Mouse (Mus musculus): Measurements from ENCODE around the gene Sco1. TPM values are rescaled to one million over a fixed set of nuclear protein-coding genes. Genes with fewer than 3 reads are reported as not detected.

Gene Sco1
- polyA plus RNA-seq, 1 experiment from 2014 or later, result 22.5 TPM

GRCm38 (mm10) chr11:67051676-67052320 lies 672 bp upstream of the Sco1 start:
- H3K4me3 ChIP-seq, result peak overlapping the region; percentile 97
- no peak for DNase-seq (ENCODE audit: low spot score)
- no peaks in the 10 kb centered on the region for H3K9me3 ChIP-seq (replicated peaks)
- 12% methylated on average over 16 of the region's 16 CpGs for WGBS
- no peaks in the 10 kb centered on the region for H3K27me3 ChIP-seq (ENCODE audit: low read depth, poor library complexity, severe bottlenecking)
- H3K27ac ChIP-seq (replicated peaks), result peak overlapping the region; percentile 88
- H3K4me1 ChIP-seq, result peaks cover 24% of the 10 kb centered on the region
- peaks cover 45% of the 10 kb centered on the region for H3K36me3 ChIP-seq

- no peaks in the 10 kb centered on the region for H3K9me3 ChIP-seq (replicated peaks)
- no peaks in the 10 kb centered on the region for H3K27me3 ChIP-seq (ENCODE audit: low read depth, poor library complexity, severe bottlenecking)
- H3K27ac ChIP-seq (replicated peaks), result no peak overlapping the region
- H3K4me3 ChIP-seq, result no peak overlapping the region
- DNase-seq (ENCODE audit: low spot score), result no peak
- H3K36me3 ChIP-seq, result peaks cover 63% of the 10 kb centered on the region
- WGBS, result 91% methylated on average over 8 of the region's 8 CpGs
- H3K4me1 ChIP-seq, result peaks cover 24% of the 10 kb centered on the region
These were observed 2.4 kb downstream of the Sco1 start for GRCm38 (mm10) chr11:67054754-67055365.

DNA sequence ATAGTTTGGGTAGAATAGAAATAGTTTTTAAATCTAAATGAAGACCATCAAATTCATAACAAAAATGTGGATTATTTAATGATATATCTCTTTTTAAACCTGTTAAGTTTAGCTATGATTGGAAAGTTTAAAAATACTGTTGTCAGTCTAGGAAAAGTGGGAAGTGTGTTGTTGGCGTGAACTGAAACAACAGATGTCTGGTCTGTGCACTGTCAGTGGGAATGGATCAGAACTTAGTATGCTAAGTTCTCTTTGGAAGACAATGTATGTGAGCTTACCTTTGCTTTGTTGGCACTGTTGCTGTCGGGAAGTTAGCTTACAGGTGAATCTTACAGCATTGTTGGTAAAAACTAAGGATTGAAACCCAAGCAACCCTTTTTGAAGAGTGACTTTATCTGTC lies 8.8 kb downstream of the Sco1 start:
- 98% methylated on average over 2 of the region's 2 CpGs for WGBS
- H3K36me3 ChIP-seq, result peaks cover 99% of the 10 kb centered on the region
- DNase-seq (ENCODE audit: low spot score), result no peak

GRCm38 (mm10) chr11:67062726-67063125 lies 10.3 kb downstream of the Sco1 start:
- H3K4me1 ChIP-seq, result no peaks in the 10 kb centered on the region
- H3K9me3 ChIP-seq (replicated peaks), result no peaks in the 10 kb centered on the region
- H3K4me3 ChIP-seq, result no peak overlapping the region
- H3K36me3 ChIP-seq, result peaks cover 97% of the 10 kb centered on the region
- WGBS, result 98% methylated on average over 3 of the region's 3 CpGs
- no peak for DNase-seq (ENCODE audit: low spot score)
- H3K27me3 ChIP-seq (ENCODE audit: low read depth, poor library complexity, severe bottlenecking), result no peaks in the 10 kb centered on the region
- H3K27ac ChIP-seq (replicated peaks), result no peak overlapping the region

More for the DNA sequence above, 8.8 kb downstream of the Sco1 start:
- no peaks in the 10 kb centered on the region for H3K27me3 ChIP-seq (ENCODE audit: low read depth, poor library complexity, severe bottlenecking)
- no peaks in the 10 kb centered on the region for H3K4me1 ChIP-seq
- no peak overlapping the region for H3K27ac ChIP-seq (replicated peaks)
- H3K9me3 ChIP-seq (replicated peaks), result no peaks in the 10 kb centered on the region
- no peak overlapping the region for H3K4me3 ChIP-seq

- WGBS, result 87% methylated on average over 3 of the region's 3 CpGs
- no peaks in the 10 kb centered on the region for H3K27me3 ChIP-seq (ENCODE audit: low read depth, poor library complexity, severe bottlenecking)
These were observed 15.3 kb downstream of the Sco1 start for GRCm38 (mm10) chr11:67067741-67068140.

GRCm38 (mm10) chr11:67072615-67073130 lies 20.2 kb downstream of the Sco1 start:
- H3K27me3 ChIP-seq (ENCODE audit: low read depth, poor library complexity, severe bottlenecking), result no peaks in the 10 kb centered on the region
- no peaks in the 10 kb centered on the region for H3K9me3 ChIP-seq (replicated peaks)
- no peak overlapping the region for H3K27ac ChIP-seq (replicated peaks)
- peaks cover 5% of the 10 kb centered on the region for H3K4me1 ChIP-seq
- H3K36me3 ChIP-seq, result peaks cover under 1% of the 10 kb centered on the region
- 84% methylated on average over 15 of the region's 15 CpGs for WGBS
- no peak for DNase-seq (ENCODE audit: low spot score)
- no peak overlapping the region for H3K4me3 ChIP-seq

More at GRCm38 (mm10) chr11:67067741-67068140, 15.3 kb downstream of the Sco1 start:
- Histone ChIP-seq H3K27ac (replicated peaks) (no peak overlapping the region), H3K4me3 (no peak overlapping the region), H3K9me3 (replicated peaks) (no peaks in the 10 kb centered on the region), H3K36me3 (peaks cover 48% of the 10 kb centered on the region), H3K4me1 (no peaks in the 10 kb centered on the region)
- no peak for DNase-seq (ENCODE audit: low spot score)

- Histone ChIP-seq H3K4me3 (no peak overlapping the region), H3K9me3 (replicated peaks) (no peaks in the 10 kb centered on the region), H3K36me3 (no peaks in the 10 kb centered on the region), H3K27ac (replicated peaks) (peak overlapping the region; percentile 7; the same call in 1 of the 2 replicates), H3K27me3 (ENCODE audit: low read depth, poor library complexity, severe bottlenecking) (no peaks in the 10 kb centered on the region), H3K4me1 (peaks cover 17% of the 10 kb centered on the region)
- 49% methylated on average over 3 of the region's 3 CpGs for WGBS
- DNase-seq (ENCODE audit: low spot score), result no peak
These were observed 22.6 kb downstream of the Sco1 start for GRCm38 (mm10) chr11:67075036-67075435.

GRCm38 (mm10) chr11:67076781-67077180 lies 24.3 kb downstream of the Sco1 start:
- no peaks in the 10 kb centered on the region for H3K27me3 ChIP-seq (ENCODE audit: low read depth, poor library complexity, severe bottlenecking)
- H3K4me3 ChIP-seq, result no peak overlapping the region
- H3K4me1 ChIP-seq, result peaks cover 35% of the 10 kb centered on the region
- no peaks in the 10 kb centered on the region for H3K9me3 ChIP-seq (replicated peaks)
- WGBS, result 82% methylated on average over 5 of the region's 5 CpGs
- no peak overlapping the region for H3K27ac ChIP-seq (replicated peaks)
- DNase-seq (ENCODE audit: low spot score), result no peak
- no peaks in the 10 kb centered on the region for H3K36me3 ChIP-seq

- DNase-seq (ENCODE audit: low spot score), result no peak
These were observed 25.0 kb downstream of the Sco1 start for GRCm38 (mm10) chr11:67077435-67077834.

DNA sequence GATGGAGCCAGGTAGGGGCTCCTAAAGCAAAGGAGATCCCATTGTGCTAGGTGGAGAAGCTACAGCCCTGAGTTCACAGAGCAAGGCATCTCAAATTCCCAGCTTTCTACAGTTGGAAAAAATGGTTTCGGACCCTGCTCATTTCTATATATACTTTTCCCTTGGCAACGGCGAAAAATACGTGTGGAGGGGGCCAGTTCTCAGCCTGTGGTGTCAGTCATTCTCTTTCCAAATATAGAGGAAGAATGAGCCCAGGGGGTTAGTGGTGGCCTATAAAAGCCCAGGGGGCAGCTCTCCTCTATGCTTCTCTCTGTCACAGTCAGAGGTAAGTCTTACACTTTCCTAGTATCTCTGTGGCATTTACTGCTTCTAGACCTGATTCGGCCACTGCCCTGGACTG lies 25.5 kb downstream of the Sco1 start, which contains the start of gene Myh3:
Gene Myh3, plus strand, starts transcription at position 301 of the 400 bp plus-strand sequence.
- H3K4me1 ChIP-seq, result peaks cover 41% of the 10 kb centered on the region
- H3K9me3 ChIP-seq (replicated peaks), result no peaks in the 10 kb centered on the region
- 0 out of 2 replicates have a peak within 1 kb of the TSS, but pooled peaks have one; percentile 13 for H3K27ac ChIP-seq (replicated peaks)
- DNase-seq (ENCODE audit: low spot score), result no peak
- no peak within 1 kb of the TSS for H3K4me3 ChIP-seq
- no peaks in the 10 kb centered on the region for H3K36me3 ChIP-seq
- peaks cover 11% of the 10 kb centered on the region for H3K27me3 ChIP-seq (ENCODE audit: low read depth, poor library complexity, severe bottlenecking)
- 92% methylated on average over 5 of the region's 5 CpGs for WGBS

More at GRCm38 (mm10) chr11:67077435-67077834, 25.0 kb downstream of the Sco1 start:
- peaks cover 5% of the 10 kb centered on the region for H3K27me3 ChIP-seq (ENCODE audit: low read depth, poor library complexity, severe bottlenecking)
- no peak overlapping the region for H3K27ac ChIP-seq (replicated peaks)
- no peaks in the 10 kb centered on the region for H3K9me3 ChIP-seq (replicated peaks)
- WGBS, result 78% methylated on average over 3 of the region's 3 CpGs
- H3K36me3 ChIP-seq, result no peaks in the 10 kb centered on the region
- peaks cover 41% of the 10 kb centered on the region for H3K4me1 ChIP-seq
- no peak overlapping the region for H3K4me3 ChIP-seq

GRCm38 (mm10) chr11:67078888-67079287 lies 26.4 kb downstream of the Sco1 start:
- H3K27ac ChIP-seq (replicated peaks), result 0 out of 2 replicates have a peak overlapping the region, but pooled peaks have one; percentile 13
- no peaks in the 10 kb centered on the region for H3K36me3 ChIP-seq
- peaks cover 41% of the 10 kb centered on the region for H3K4me1 ChIP-seq
- H3K9me3 ChIP-seq (replicated peaks), result no peaks in the 10 kb centered on the region
- H3K27me3 ChIP-seq (ENCODE audit: low read depth, poor library complexity, severe bottlenecking), result peaks cover 20% of the 10 kb centered on the region
- no peak for DNase-seq (ENCODE audit: low spot score)
- no peak overlapping the region for H3K4me3 ChIP-seq
- WGBS, result 82% methylated on average over 6 of the region's 6 CpGs

DNA sequence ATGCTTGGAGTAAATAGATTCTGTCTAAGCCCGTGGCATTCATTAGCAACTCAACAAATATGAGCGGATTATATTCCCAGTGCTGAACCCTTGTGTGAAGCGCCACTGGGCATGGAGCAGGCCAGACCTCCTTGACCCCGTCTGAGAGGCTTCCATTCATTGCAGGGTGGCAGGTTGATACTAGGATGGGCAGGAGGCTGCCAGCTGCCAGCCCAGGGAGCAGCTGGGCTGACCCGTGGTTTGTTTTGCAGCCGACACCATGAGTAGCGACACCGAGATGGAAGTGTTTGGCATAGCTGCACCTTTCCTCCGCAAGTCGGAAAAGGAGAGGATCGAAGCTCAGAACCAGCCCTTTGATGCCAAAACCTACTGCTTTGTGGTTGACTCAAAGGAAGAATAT lies 27.3 kb downstream of the Sco1 start:
- WGBS, result 66% methylated on average over 11 of the region's 11 CpGs
- DNase-seq (ENCODE audit: low spot score), result no peak
- H3K4me3 ChIP-seq, result no peak overlapping the region
- peaks cover 28% of the 10 kb centered on the region for H3K27me3 ChIP-seq (ENCODE audit: low read depth, poor library complexity, severe bottlenecking)
- no peaks in the 10 kb centered on the region for H3K9me3 ChIP-seq (replicated peaks)
- H3K4me1 ChIP-seq, result peaks cover 41% of the 10 kb centered on the region
- peak overlapping the region; percentile 60 for H3K27ac ChIP-seq (replicated peaks)
- H3K36me3 ChIP-seq, result no peaks in the 10 kb centered on the region

- 4% methylated on average over 3 of the region's 3 CpGs for WGBS
- Histone ChIP-seq H3K9me3 (replicated peaks) (no peaks in the 10 kb centered on the region), H3K4me3 (no peak overlapping the region), H3K27me3 (ENCODE audit: low read depth, poor library complexity, severe bottlenecking) (peaks cover 33% of the 10 kb centered on the region), H3K27ac (replicated peaks) (peak overlapping the region; percentile 60), H3K36me3 (no peaks in the 10 kb centered on the region), H3K4me1 (peaks cover 37% of the 10 kb centered on the region)
- peak; percentile 73 for DNase-seq (ENCODE audit: low spot score)
These were observed 27.7 kb downstream of the Sco1 start for GRCm38 (mm10) chr11:67080168-67080567.
